Mouse (Mus musculus): ENCODE results near the gene Mfsd4b1.

DNA sequence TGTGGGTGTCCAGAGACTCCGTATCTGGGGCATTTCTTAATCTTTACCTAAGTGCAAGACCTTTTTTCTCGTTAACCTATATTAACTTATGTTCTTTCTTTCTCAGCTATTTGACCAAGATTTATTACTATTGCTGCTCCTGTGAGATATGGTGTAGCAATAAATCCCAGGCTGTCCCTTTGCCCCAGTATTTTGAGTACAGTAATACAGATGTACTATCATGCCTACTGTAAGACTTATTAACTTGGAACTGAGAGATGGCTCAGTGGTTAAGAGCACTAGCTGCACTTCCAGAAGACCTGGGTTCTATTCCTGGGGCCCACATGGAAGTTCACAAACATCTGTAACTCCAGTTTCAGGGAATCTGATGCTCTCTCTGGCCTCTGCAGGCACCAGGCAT lies 25.7 kb upstream of the Mfsd4b1 start:
- no peak for TF ChIP-seq CTCF (IDR thresholded peaks at IDR 0.05; ENCODE audit: borderline replicate concordance, insufficient read depth, low read depth, low read length)
- TF ChIP-seq POLR2A (IDR thresholded peaks at IDR 0.05; ENCODE audit: borderline replicate concordance, insufficient read depth, low read length): no peak
